Mouse (Mus musculus) adrenal gland, postnatal 10 days (tissue): Measurements from ENCODE around the gene Acer1. TPM values are rescaled to one million over a fixed set of nuclear protein-coding genes. Genes with fewer than 3 reads are reported as not detected.

ENCODE experiments used
- total RNA-seq, 2 experiments: library from RNA; stranded (reverse); gene quantifications; 2 replicates each; pipeline ENCODE4 v1.2.3; 2021

The Acer1 gene
- total RNA-seq, 2 experiments from 2014 or later = not detected

Other genes starting within 250 kb of the Acer1 start
- 1 to 10 TPM; 5.9 to 6.3 TPM for gene Nrtn, start 224.6 kb downstream of the Acer1 start, total RNA-seq
- gene Dus3l, start 217.4 kb downstream of the Acer1 start, total RNA-seq = 10 to 100 TPM; 27.6 to 34.5 TPM
- under 1 TPM; 0.27 to 0.42 TPM for gene Prr22, start 211.9 kb downstream of the Acer1 start, total RNA-seq
- 1 to 10 TPM; 5.5 to 5.7 TPM for gene Rfx2, start 151.1 kb downstream of the Acer1 start, total RNA-seq
- gene Acsbg2, start 107.7 kb downstream of the Acer1 start, total RNA-seq = under 1 TPM in 1 of 2 experiments, not detected in 1; 0.12 TPM
- gene 1700061G19Rik, start 106.6 kb downstream of the Acer1 start, total RNA-seq = 1 to 10 TPM; 1.2 to 2.6 TPM
- 10 to 100 TPM; 27.9 to 33.6 TPM for gene Mllt1, start 46.7 kb downstream of the Acer1 start, total RNA-seq
- 10 to 100 TPM; 95.9 TPM for gene Clpp, start 8.2 kb upstream of the Acer1 start, total RNA-seq
- gene Alkbh7, start 15.2 kb upstream of the Acer1 start, total RNA-seq = 10 to 100 TPM; 63.6 to 68.9 TPM
- gene Pspn, start 17.9 kb upstream of the Acer1 start, total RNA-seq = under 1 TPM; 0.87 to 0.97 TPM
- 10 to 100 TPM; 43.0 to 44.8 TPM for gene Gtf2f1, start 29.2 kb upstream of the Acer1 start, total RNA-seq
- gene Gm17949, start 29.3 kb upstream of the Acer1 start, total RNA-seq = under 1 TPM; 0.21 to 0.33 TPM
- 10 to 100 TPM; 90.4 to 99.1 TPM for gene Khsrp, start 49.4 kb upstream of the Acer1 start, total RNA-seq
- gene Slc25a41, start 59.5 kb upstream of the Acer1 start, total RNA-seq = not detected
- 1 to 10 TPM; 2.0 to 3.9 TPM for gene Crb3, start 77.0 kb upstream of the Acer1 start, total RNA-seq
- 100 to 1,000 TPM; 119 to 122 TPM for gene Slc25a23, start 77.7 kb upstream of the Acer1 start, total RNA-seq
- 1 to 10 TPM; 3.4 TPM for gene Dennd1c, start 96.4 kb upstream of the Acer1 start, total RNA-seq
- 10 to 100 TPM; 10.9 to 20.6 TPM for gene Tubb4a, start 105.7 kb upstream of the Acer1 start, total RNA-seq
- under 1 TPM; 0.30 to 0.48 TPM for gene Tnfsf9, start 123.2 kb upstream of the Acer1 start, total RNA-seq
- gene Cd70, start 167.7 kb upstream of the Acer1 start, total RNA-seq = not detected
- under 1 TPM; 0.30 to 0.33 TPM for gene Tnfsf14, start 212.1 kb upstream of the Acer1 start, total RNA-seq
- 100 to 1,000 TPM; 426 to 804 TPM for gene C3, start 246.0 kb upstream of the Acer1 start, total RNA-seq